Mouse (Mus musculus) cerebellum, adult 11 months (tissue): ENCODE data around the gene Arxes1.

Experiments
- DNase-seq: peaks from one replicate; pipeline ENCODE4 v3.0.0; 2022

Arxes1 gene

GRCm38 (mm10) chrX:136032799-136033763, at the start of gene Arxes1:
Arxes1 (plus strand) TSS chrX:136033367.
- DNase-seq: peak; percentile 39

GRCm38 (mm10) chrX:135984539-135985260, 48.5 kb upstream of the Arxes1 start:
- no peak for DNase-seq

- DNase-seq: no peak
These were observed 46.9 kb upstream of the Arxes1 start for GRCm38 (mm10) chrX:135986267-135986666.

- DNase-seq: no peak
These were observed 42.5 kb upstream of the Arxes1 start for GRCm38 (mm10) chrX:135990661-135991060.

GRCm38 (mm10) chrX:135993192-135993594, 40.0 kb upstream of the Arxes1 start:
- peak; percentile 6 for DNase-seq

- peak; percentile 2 for DNase-seq
These were observed 39.5 kb upstream of the Arxes1 start, which contains the start of gene Arxes2 for GRCm38 (mm10) chrX:135993664-135994119. Arxes2 (plus strand) TSS chrX:135993824.

GRCm38 (mm10) chrX:136007199-136007843, 25.8 kb upstream of the Arxes1 start:
- no peak for DNase-seq

- no peak for DNase-seq
These were observed 18.8 kb upstream of the Arxes1 start for GRCm38 (mm10) chrX:136014392-136014791.

GRCm38 (mm10) chrX:136030331-136030730, 2.8 kb upstream of the Arxes1 start:
- DNase-seq: no peak

- DNase-seq: no peak
These were observed 10.6 kb downstream of the Arxes1 start for GRCm38 (mm10) chrX:136043726-136044125.

GRCm38 (mm10) chrX:136047528-136047927, 14.4 kb downstream of the Arxes1 start:
- peak; percentile 60 for DNase-seq

- DNase-seq: no peak
These were observed 18.1 kb downstream of the Arxes1 start for GRCm38 (mm10) chrX:136051219-136051618.

GRCm38 (mm10) chrX:136060698-136061097, 27.5 kb downstream of the Arxes1 start:
- DNase-seq: no peak

- DNase-seq: peak; percentile 24
These were observed 34.2 kb downstream of the Arxes1 start for GRCm38 (mm10) chrX:136067201-136067991.

GRCm38 (mm10) chrX:136068020-136068419, 34.9 kb downstream of the Arxes1 start, which contains the start of gene Bex2:
Bex2 (minus strand) TSS chrX:136068236.
- peak; percentile 26 for DNase-seq
